Mouse (Mus musculus) gastrocnemius, adult 2 months (tissue): ENCODE measurements around the gene Btn2a2. TPM values are rescaled to one million over a fixed set of nuclear protein-coding genes. Genes with fewer than 3 reads are reported as not detected.
"Not testable (repeated sequence)": the region's sequence is repeated elsewhere in the genome, so short reads cannot be mapped to it uniquely, and the experiment has no call there.

ENCODE experiments used
- DNase-seq: peaks from one replicate; pipeline ENCODE4 v3.0.0; 2022
- H3K27ac ChIP-seq: fragments of 200-600 bp; 2 replicates; pipeline ENCODE4 v1.8.1; 2022; ENCODE audit warnings: mild to moderate bottlenecking
- H3K4me3 ChIP-seq: fragments of 200-600 bp; 2 replicates; pipeline ENCODE4 v1.8.1; 2022; ENCODE audit warnings: mild to moderate bottlenecking, moderate library complexity
- CTCF ChIP-seq: fragments of 200-600 bp; IDR thresholded peaks from 2 replicates; pipeline ENCODE4 v1.8.1; 2022; ENCODE audit warnings: antibody characterized with exemption, mild to moderate bottlenecking, moderate library complexity
- intact Hi-C: fragments of 180-260 bp; cut with DNase I; formaldehyde crosslinking; loops from one replicate; pipeline ENCODE4 v1.15.1; 2025
- long read RNA-seq, 2 experiments: library from polyadenylated mRNA; stranded (forward); transcript quantifications; one replicate each; pipeline ENCODE4 v2.0.0; 2021
- total RNA-seq, 2 experiments: library from RNA; stranded (reverse); gene quantifications; 2 replicates each; pipeline ENCODE4 v1.2.3; 2021

The Btn2a2 gene
- total RNA-seq: not detected
- long read RNA-seq, experiment 1: 0 reads
- long read RNA-seq, experiment 2: 0 reads

DNA sequence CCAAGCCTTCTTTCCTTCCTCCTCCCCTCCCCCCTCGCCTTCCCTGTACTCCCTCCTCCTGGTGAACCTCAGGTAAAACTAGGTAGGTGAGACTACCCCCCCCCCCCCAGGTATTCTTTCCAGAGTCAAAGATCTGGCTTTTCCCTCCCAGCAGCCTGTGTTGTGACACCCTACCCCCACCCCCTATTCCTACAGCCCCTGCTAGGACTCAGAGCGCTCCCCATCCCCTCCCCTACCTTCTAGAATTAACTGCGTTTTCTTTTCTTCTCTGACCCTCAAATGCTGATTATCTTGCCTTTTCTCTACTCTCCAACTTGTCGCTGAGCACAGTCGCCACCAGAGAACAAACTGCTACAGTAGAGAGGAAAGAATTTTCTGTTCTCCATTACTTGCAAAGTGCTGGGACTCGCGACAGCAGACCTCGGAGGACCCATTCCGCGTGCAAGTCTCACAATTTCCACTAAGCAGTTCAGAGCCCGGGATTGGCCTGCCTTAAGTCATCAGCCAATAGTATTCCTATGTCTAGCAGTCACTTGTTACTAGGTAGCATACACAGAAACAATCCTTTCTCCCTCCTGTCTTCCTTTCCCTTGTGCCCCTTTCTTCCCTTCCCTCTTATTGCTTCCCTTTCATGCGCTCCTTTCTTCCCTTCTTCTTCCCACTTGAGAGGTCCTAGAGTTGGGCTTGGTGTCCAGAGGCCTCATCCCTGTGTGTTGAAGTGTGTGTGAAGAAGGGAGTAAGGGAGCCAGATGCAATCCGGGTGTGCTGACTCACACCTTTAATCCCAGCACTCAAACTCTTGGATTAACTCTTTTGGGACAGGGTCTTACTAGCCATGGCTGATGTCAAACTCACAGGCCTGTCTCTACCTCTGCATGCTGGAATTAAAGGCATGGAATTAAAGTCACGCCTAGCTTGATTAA lies at the start of gene Btn2a2:
TSS of gene Btn2a2 (minus strand) at position 458 of the 923 bp plus-strand sequence.
- intact Hi-C loops: no loop called here
- Histone ChIP-seq H3K27ac (no peak within 1 kb of the TSS), H3K4me3 (peak within 1 kb of the TSS; percentile 63)
- no peak for TF ChIP-seq CTCF
- peak; percentile 52 for DNase-seq

DNA sequence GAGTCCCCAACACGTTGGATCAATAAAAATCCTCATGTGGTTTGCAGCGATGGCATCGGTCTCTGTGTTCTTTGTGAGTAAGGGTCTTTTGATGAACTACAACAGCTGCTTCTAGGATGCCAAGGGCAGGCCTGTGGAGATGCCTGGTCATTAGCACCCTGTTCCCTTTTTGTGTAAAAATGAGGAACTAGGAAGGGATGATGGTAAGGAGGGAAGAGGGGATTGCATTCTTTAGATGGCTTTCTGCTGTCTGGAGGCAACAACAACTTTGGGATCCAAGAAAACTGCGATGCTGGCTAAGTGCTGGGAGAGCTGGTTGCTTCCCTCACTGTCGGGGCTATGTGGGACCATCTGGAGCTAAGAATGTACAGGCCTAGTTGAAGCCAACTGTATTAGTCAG lies 49.6 kb upstream of the Btn2a2 start:
- Histone ChIP-seq H3K27ac (no peak overlapping the region), H3K4me3 (no peak overlapping the region)
- no peak for TF ChIP-seq CTCF
- intact Hi-C loops: no loop called here
- no peak for DNase-seq

DNA sequence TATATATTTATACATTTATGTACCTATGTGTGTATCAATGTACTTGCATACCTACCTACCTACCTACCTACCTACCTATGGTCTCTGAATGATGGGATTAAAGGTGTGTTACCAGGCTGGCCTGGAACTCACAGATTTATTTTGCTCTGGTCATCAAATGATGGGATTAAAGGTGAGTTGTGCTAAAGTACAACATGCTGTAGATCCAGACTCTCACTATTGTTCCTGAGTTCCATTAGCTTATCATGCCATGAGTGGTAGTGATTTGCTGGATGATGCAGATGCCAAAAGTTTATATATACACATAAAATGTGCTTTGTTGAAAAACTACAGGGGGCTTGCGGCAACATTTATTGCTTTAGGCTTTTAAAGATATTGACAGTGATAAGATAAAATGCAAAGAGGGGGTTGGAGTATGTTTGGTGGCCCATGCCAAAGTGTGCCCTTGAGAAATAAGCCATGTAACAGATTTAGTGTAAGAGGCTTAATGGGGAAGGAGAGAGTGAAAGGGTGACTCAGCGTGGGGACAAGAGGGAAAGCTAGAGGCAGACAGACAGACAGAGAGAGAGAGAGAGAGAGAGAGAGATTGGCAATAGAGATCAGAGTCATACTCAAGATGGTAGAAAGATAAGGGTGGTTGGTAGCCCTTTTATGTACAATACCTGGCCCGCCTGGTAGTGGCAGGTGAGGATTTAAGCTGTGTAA lies 48.5 kb upstream of the Btn2a2 start:
- H3K4me3 ChIP-seq: no peak overlapping the region
- intact Hi-C loops: no loop called here

DNA sequence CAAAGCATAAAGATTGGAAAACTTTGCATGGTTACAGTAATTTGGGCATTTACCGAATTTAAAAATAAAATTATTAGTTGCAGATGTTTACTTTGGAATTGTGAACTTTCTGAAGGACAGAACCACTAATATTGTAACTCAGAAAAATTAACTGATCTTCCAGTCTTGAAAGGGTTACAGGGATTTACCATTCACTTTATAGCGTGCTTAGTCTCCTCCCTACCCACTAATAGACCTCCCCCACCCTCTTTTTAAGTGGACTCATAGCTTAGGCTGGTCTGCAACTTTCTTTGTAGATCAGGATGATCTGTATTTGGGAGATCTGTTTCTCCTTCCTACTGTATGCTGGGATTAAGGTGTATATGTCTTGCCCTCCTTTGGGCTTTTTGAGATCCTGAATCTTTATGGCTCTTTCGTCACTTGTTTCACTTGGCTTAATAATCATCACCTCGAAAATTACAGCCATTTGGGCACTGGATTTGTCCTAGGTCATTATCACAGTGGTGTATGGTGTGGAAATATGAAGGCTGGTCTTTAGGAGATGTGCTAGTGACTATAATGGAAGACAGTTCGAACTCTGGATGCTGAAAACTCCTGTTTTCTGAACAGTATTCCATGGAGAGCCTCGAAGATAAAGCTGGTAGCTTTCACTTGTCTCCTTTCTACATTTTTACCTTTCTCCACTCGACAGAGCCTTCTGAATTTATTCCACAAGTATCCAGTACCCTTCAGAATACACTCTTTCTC lies 47.6 kb upstream of the Btn2a2 start:
- no peak for TF ChIP-seq CTCF
- intact Hi-C loops: no loop called here
- H3K27ac ChIP-seq: no peak overlapping the region
- H3K4me3 ChIP-seq: no peak overlapping the region
- no peak for DNase-seq

More for the DNA sequence above, 48.5 kb upstream of the Btn2a2 start:
- no peak overlapping the region for H3K27ac ChIP-seq
- DNase-seq: no peak
- TF ChIP-seq CTCF: no peak

DNA sequence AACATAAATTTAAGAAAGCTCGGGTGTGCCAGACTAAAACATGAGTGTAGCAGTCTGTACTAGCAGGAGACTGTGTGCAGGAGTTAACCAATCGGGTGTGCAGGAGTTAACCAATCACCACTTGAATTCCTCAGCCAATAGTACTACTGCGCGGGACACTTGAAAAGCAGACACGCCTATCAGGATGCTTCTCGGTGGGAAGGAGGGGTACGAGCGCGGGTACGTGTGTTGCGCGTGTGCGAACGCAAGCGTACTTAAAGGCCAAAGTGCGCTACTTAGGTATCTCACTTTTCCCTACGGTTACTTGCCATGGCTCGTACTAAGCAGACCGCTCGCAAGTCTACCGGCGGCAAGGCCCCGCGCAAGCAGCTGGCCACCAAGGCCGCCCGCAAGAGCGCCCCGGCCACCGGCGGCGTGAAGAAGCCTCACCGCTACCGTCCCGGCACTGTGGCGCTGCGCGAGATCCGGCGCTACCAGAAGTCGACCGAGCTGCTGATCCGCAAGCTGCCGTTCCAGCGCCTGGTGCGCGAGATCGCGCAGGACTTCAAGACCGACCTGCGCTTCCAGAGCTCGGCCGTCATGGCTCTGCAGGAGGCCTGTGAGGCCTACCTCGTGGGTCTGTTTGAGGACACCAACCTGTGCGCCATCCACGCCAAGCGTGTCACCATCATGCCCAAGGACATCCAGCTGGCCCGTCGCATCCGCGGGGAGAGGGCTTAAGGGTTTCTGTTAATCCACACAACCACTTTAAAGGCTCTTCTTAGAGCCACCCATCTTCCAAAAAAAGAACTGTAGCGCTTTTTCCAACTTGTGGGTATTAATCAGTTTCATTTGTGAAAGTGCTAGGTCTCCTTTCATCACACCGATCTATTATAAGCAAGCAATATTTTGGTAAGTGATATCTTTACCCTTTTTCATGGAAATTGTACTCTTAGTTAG lies 46.7 kb upstream of the Btn2a2 start, which contains the start of gene Hist1h3g:
TSS of gene Hist1h3g (plus strand) at position 286 of the 939 bp plus-strand sequence.
- intact Hi-C loops: not testable (repeated sequence)

DNA sequence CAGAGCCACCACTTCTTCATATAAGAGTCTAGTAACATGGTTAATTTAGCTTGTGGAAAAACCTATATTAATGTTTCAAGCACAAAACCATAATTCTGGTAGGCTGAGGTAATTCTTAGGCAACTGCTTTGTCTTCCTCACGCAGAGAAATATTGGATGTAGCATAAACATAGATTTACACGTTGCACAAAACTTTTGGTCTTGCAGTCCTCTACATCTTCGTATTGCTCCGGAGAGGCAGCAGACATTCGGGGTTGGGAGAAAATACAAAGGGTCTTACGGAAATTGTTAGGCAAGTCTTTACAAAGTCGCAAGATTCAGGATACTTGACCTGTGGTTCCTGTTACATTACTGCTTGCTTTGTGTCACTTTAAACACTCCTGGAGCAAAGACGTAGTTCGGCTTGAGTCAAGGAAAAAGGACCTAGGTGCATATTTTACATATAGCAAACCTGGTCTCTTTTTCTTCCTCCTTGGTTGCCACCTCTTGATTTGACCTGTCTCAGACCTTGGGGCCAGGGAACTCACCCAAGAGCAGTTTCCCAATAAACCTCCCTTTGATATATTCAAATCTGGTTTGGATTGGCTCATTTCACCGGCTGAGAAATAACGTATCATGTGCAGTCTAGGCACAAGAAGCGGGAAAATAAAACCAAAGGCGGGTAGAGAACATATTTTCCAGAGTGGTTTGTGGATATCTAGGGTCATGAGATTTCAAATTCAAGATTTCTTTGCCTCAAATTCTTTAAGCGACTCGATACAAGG lies 45.9 kb upstream of the Btn2a2 start:
- intact Hi-C loops: loop anchor here (5.0 kb wide), 2 partner anchors 48 to 1822 kb away; partner anchors contain the start of gene Hist1h4d
- H3K27ac ChIP-seq: peak overlapping the region; percentile 28
- no peak for TF ChIP-seq CTCF

More for the DNA sequence above, 46.7 kb upstream of the Btn2a2 start, which contains the start of gene Hist1h3g:
- Histone ChIP-seq H3K27ac (peak within 1 kb of the TSS; percentile 28), H3K4me3 (peak within 1 kb of the TSS; percentile 70)
- peak; percentile 83 for DNase-seq

DNA sequence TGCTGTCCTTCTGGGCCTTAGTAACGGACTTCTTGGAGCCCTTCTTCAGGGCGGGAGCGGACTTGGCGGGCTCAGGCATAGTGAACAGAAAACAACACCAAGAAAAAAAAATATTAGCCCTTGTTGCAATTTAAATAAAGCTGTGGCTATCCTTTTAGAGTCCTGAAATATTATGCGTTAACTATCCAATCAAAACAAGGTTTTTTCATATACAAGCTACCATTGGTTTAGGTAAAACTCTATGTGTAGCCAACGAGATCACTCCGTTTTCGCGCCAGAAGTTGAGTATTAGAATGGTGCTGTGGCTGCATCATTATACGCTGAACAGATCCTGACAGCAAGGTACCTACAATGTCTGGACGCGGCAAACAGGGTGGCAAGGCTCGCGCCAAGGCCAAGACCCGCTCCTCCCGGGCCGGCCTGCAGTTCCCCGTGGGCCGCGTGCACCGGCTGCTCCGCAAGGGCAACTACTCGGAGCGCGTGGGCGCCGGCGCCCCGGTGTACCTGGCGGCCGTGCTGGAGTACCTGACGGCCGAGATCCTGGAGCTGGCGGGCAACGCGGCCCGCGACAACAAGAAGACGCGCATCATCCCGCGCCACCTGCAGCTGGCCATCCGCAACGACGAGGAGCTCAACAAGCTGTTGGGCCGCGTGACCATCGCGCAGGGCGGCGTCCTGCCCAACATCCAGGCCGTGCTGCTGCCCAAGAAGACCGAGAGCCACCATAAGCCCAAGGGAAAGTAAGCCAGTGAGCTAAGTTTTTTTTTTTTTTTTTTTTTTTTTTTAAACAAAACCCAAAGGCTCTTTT lies 45.1 kb upstream of the Btn2a2 start, which contains the start of gene Hist1h2af:
TSS of gene Hist1h2af (plus strand) at position 347 of the 808 bp plus-strand sequence.
- peak; percentile 61 for DNase-seq
- peak within 1 kb of the TSS; percentile 28; the same call in 1 of the 2 replicates for H3K27ac ChIP-seq
- intact Hi-C loops: loop anchor here (5.0 kb wide), 2 partner anchors 49 to 1821 kb away; partner anchors contain the start of gene Hist1h4d
- TF ChIP-seq CTCF: 0 out of 2 replicates have a peak, but pooled peaks have one; percentile 6
- peak within 1 kb of the TSS; percentile 91 for H3K4me3 ChIP-seq

More for the DNA sequence above, 45.9 kb upstream of the Btn2a2 start:
- peak overlapping the region; percentile 70 for H3K4me3 ChIP-seq
- no peak for DNase-seq

DNA sequence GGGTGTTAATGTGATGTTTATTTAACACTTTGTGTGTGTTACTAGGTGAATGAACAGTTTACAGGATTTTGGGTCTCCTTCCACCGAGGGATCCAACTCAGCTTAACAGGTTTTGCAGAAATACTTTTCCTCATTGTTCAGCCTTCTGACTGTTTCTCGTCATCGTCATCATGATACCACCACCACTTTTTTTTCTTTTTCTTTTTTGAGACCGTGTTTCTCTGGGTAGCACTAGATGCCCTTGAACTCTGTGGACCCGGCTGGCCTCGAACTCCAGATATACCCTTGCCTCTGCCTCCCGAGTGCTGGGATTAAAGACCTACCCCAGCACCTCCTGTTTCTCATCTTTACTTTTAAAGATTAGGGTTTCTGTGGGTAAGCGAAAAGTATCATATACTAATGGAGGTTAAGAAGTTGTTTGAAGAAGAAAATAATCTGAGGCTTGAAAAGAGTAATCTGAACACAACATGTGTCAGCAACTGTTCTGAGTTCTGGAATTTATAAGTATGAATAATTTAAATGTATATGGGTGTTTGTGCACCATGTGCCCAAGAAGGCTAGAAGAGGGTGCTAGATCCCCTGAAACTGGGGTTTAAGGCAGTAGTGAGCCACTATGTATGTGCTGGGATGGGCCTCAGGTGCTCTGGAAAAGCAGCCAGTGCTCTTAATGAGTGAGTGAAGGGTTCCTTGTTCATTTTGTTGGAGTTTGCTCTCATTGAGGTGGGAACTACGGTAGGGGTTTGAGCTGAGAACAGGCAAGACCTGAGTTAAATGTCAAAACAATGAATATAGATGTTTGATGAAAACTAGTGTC lies 43.8 kb upstream of the Btn2a2 start:
- Histone ChIP-seq H3K4me3 (peak overlapping the region; percentile 91), H3K27ac (peak overlapping the region; percentile 95; the same call in 1 of the 2 replicates)
- TF ChIP-seq CTCF: no peak
- intact Hi-C loops: loop anchor here (5.0 kb wide), 2 partner anchors 50 to 1820 kb away; partner anchors contain the start of gene Hist1h4d
- DNase-seq: no peak
